Mouse (Mus musculus) lung, adult 2 months (tissue): Measurements from ENCODE around the gene Fggy. TPM values are rescaled to one million over a fixed set of nuclear protein-coding genes. Genes with fewer than 3 reads are reported as not detected.

Experiments used
- DNase-seq: peaks from one replicate; pipeline ENCODE4 v3.0.0; 2022
- H3K4me1 ChIP-seq: fragments of 200-500 bp; 2 replicates; pipeline ENCODE4 v1.6.1; 2011; ENCODE audit warnings: low read length; ENCODE audit not compliant: control insufficient read depth, insufficient read depth
- H3K4me3 ChIP-seq: fragments of 200-500 bp; replicated peaks from 2 replicates; pipeline ENCODE3; 2011; ENCODE audit warnings: low read depth, mild to moderate bottlenecking, control low read depth, low read length; ENCODE audit errors: extremely low read depth
- CTCF ChIP-seq: fragments of 200-500 bp; IDR thresholded peaks from 2 replicates; pipeline ENCODE4 v1.5.1; 2011; ENCODE audit warnings: mild to moderate bottlenecking, low read length, control low read depth; ENCODE audit not compliant: insufficient read depth
- POLR2A ChIP-seq: fragments of 200-500 bp; IDR thresholded peaks from 2 replicates; pipeline ENCODE4 v1.6.1; 2011; ENCODE audit warnings: low read depth, mild to moderate bottlenecking, control low read depth, low read length, borderline replicate concordance; ENCODE audit errors: extremely low read depth
- WGBS: fragments of 180-500 bp; shearing (Covaris S2); methylation state at CpG from one replicate; pipeline ENCODE4 v1.1.7; 2018; 5-methylcytosine and 5-hydroxymethylcytosine counted together
- polyA plus RNA-seq: library from polyadenylated mRNA; depleted of rRNA; stranded (reverse); fragments of >200 nt; gene quantifications from 2 replicates; pipeline ENCODE4 v1.2.3, GENCODE M21; 2012

The Fggy gene
- polyA plus RNA-seq, 1 experiment: 5.3 TPM

DNA sequence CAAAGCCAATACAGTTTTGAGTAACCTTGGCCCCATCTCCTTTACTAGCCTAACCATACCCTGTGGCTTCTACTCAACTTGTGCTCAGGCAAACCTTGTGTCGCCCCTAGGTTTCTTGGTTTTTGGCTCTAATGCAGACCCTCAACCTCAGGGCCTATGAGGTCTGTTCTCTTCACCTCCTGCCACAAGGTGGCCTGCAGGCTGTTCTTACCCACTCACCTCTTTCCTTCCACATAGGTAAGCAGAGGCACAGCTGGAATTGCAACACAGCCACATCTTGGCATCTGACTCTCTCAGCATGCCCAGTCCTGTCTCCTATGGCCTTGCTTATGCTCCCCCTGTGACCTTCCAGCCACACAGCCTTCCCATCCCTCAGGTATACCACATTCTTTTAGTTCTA lies 114.7 kb downstream of the Fggy start:
- Histone ChIP-seq H3K4me1 (no peaks in the 10 kb centered on the region), H3K4me3 (no peak overlapping the region)
- no peak for DNase-seq
- WGBS: 97% methylated on average over 1 of the region's 1 CpGs
- TF ChIP-seq CTCF (no peak), POLR2A (no peak)

DNA sequence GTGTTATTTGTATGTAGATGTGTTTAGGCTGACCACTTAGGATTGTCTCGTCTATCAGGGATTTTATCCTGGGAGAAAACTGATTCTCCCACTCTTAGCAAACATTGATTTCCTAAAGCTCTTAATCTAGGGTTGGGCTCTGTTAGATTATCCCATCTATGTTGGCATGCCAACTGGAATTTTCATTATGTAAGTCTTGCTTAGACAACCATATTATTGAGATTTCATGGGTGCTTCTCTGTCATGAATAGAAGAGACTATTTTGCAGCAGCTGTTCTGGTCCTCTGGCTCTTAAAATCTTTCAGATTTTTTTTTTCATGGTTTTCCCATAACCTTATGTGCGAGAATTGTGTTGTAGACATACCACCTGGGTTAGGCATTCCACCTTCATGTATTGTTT lies 119.1 kb downstream of the Fggy start:
- TF ChIP-seq POLR2A (no peak), CTCF (no peak)
- DNase-seq: no peak
- H3K4me1 ChIP-seq: no peaks in the 10 kb centered on the region
- WGBS: 97% methylated on average over 2 of the region's 2 CpGs
- H3K4me3 ChIP-seq: no peak overlapping the region

DNA sequence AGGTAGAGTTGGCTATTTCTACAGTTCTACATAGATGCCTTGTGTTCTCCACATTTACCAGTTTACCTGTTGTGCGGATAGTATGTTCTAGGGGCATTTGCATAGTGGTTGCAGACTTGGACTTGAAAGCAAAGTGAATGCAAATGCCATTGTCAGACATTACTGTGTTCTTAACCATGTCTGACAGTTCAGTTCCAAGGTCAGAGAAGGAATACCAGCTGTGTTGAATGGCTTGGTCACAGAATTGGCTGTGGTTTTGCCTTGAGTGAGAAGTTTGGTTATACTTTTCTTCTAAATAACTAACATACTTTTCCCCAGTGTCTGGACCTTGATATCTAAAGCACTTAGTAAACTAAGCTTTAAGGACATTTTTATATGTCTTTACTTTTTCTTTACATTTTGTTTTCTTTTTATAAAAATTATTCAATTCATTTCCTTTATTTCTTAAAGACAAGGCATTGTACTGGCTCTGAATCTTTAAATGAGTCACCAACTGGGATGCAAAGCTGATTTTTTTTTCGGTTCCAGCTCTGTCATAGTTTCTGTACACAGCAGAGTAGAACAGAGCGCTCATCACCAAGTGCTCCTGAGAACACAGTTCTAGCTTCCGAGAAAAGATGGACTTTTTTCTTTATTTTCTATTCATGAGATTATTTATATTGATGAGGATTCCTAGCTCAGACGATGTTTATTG lies 123.6 kb downstream of the Fggy start:
- Histone ChIP-seq H3K4me1 (no peaks in the 10 kb centered on the region), H3K4me3 (no peak overlapping the region)
- TF ChIP-seq POLR2A (no peak), CTCF (no peak)
- no peak for DNase-seq
- 74% methylated on average over 5 of the region's 5 CpGs for WGBS

DNA sequence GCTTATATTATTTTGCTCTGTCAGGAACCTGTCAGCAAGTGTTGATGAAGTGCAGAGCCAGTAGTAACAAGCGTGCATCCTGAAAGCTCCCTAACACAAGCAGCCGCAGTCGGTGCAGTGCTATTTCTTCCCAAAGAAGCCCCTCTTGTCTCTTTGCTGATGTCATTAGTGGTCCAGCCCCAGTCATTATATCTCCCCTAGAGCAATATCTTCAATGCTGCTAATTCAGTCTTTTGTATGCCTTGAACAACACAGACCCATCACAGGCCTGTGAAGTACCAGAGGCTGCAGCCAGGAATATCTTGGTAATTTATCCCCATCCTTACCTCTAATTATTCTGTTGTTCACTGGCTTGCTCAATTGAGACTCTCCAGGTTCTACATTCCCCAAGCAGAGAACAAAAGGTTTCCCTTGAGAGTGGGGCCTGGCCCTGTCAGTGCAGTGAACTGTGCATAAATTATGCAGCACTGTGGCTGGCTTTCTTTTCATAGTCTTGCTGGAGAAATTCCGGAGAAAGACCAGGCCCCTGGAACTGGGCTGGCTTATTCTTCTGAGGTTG lies 127.3 kb downstream of the Fggy start:
- TF ChIP-seq POLR2A (no peak), CTCF (no peak)
- DNase-seq: no peak
- H3K4me3 ChIP-seq: no peak overlapping the region
- WGBS: 70% methylated on average over 4 of the region's 4 CpGs
- H3K4me1 ChIP-seq: no peaks in the 10 kb centered on the region

DNA sequence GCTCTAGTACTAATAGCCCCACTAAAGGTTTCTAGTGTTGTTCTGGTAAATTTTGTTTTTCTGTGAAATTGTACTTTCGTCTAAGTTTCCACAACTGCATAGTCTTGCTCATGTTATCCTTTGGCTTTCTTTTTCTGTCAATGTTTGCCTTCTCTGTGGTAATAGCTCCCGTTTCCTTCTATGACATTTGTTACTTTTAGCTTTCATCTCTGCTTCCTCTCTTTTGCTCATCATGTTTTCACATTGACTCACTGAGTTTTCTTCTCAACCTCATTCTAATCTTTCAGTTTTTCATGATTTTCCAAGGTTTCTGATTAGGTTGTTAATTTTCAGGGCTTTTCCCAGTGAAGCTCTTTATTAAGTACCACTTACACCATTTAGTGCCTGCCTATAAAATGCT lies 129.5 kb downstream of the Fggy start:
- no peak for TF ChIP-seq CTCF
- no peak for TF ChIP-seq POLR2A
- WGBS: 79% methylated on average over 2 of the region's 2 CpGs
- no peak for DNase-seq
- Histone ChIP-seq H3K4me3 (no peak overlapping the region), H3K4me1 (no peaks in the 10 kb centered on the region)

DNA sequence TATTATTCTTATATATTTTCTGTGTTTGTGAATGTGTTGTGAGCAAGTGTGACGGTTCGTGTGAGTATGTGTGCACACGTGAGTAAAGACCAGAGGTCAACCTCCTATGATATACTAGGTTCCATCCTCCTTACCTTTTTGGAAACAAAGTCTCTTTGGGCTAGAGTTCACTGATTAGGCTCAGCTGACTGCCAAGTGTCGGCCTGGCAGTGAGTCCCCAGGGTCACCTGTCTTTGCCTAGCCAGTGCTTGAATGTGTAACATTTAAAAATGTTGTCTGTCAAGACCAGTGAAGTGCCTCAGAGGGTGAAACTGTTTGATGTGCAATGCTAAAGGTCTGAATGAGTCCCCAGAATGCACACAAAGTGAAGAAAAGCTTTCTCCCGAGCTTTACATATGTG lies 130.0 kb downstream of the Fggy start:
- Histone ChIP-seq H3K4me1 (no peaks in the 10 kb centered on the region), H3K4me3 (no peak overlapping the region)
- TF ChIP-seq CTCF (no peak), POLR2A (no peak)
- no peak for DNase-seq
- WGBS: 86% methylated on average over 5 of the region's 5 CpGs

DNA sequence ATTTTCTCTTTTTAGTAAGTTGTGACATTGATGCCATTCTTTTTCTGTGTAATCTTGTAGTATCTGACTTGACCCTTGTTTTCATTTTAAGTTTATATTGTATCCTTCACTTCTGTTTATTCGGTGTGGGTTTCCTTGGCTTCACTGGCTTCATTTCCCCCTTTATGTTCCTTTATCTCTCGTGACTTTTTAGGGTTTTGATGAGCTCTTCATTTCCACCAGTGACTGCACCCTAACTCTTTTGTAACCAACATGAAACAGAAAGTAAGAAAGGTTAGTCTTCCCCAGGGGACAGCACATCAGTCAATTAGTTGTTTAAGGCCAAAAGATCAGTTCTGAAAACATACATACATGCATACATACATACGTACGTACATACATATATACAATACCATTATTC lies 130.9 kb downstream of the Fggy start:
- WGBS: 80% methylated on average over 4 of the region's 4 CpGs

DNA sequence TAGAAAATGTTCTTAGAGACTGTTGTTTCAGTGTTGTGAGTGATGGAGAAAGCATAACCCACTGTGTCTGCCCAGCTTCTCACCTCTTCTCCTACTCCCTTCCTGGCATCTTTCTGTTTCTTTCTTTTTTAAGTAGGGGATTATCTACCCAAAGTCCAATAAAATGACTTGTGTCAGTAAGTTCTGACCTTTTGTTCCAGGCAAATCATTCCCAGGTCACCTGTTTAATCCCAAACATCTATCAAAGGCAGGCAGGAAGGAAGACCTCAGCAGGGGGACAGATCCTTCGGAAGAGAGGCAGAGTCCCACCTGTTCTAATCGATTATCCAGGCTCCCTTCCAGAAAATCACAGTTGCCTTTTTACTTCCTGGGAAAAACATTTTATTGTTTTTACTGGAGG lies 143.1 kb downstream of the Fggy start:
- DNase-seq: no peak
- 81% methylated on average over 2 of the region's 2 CpGs for WGBS
- Histone ChIP-seq H3K4me3 (no peak overlapping the region), H3K4me1 (no peaks in the 10 kb centered on the region; the same call in 1 of the 2 replicates)
- no peak for TF ChIP-seq POLR2A
- no peak for TF ChIP-seq CTCF

More for the DNA sequence above, 130.9 kb downstream of the Fggy start:
- no peak for DNase-seq
- H3K4me3 ChIP-seq: no peak overlapping the region
- no peaks in the 10 kb centered on the region for H3K4me1 ChIP-seq
- no peak for TF ChIP-seq CTCF
- TF ChIP-seq POLR2A: no peak

DNA sequence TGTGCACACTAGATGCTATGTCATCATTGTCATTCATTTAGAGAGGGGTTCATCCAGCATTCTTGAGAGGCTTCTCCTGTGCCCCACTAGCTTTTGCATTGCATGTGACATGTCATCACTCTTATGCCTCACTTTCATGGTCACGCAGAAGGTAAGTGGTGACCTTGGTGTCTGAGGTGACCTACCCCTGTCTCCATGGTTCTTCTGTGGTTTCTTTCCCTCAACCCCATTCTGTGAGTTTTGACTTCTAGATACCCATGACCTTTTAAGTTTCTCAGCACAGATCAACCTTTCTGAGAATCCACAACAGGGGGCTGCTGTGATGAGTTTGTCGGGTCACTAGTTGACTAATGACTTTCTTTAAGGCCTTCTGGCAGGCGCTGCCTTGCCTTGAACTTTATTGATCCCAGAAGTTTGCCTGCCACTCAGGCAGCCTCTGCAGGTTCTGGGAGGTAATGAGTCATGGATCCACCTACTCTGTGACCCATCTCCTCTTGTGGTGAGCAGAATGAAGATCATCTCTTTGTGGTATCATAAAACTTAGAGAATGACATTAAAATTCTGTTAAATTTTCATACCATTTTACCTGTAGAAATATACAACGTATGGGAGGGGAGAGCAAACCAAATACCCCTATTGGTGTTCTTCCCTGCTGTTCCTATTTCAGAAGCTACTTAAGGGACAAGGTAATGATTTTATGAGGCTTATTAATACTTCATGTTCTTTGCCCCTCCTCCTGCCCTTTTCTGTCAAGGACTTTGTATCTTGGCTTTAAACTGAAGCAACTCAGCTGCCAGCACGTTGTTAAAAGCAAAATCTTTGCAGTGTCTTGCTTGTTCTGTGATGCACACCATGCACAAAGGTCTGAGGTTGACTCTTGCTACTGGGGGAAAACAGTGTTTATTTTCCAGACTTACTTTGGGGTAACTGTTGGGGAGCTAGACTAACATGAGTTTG lies 150.9 kb downstream of the Fggy start:
- DNase-seq: no peak
- no peaks in the 10 kb centered on the region; the same call in 1 of the 2 replicates for H3K4me1 ChIP-seq
- no peak for TF ChIP-seq POLR2A
- TF ChIP-seq CTCF: no peak
- WGBS: 72% methylated on average over 5 of the region's 5 CpGs
- no peak overlapping the region for H3K4me3 ChIP-seq

DNA sequence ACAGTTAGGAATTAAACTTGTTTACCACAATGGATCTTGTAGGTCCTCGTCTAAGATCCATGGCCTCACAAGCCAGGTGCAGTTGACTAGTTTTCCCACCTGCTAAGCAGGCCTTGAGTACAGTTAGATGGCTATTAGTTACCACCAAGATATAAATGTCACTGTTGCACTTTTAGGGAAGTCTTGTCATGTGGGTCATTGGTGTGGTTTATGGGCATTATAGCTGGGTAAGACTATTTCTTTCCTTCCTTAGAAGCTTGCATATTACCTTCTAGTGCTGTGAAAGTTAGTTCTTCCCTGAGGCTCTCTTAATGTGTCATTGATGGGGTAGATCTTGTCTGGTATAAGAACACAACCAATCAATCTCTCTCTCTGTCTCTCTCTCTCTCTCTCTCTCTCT lies 152.4 kb downstream of the Fggy start:
- Histone ChIP-seq H3K4me1 (no peaks in the 10 kb centered on the region), H3K4me3 (no peak overlapping the region)
- no peak for DNase-seq
- no peak for TF ChIP-seq POLR2A
- TF ChIP-seq CTCF: no peak
- 75% methylated on average over 1 of the region's 1 CpGs for WGBS
